Mouse (Mus musculus): ENCODE results near the gene Pkd1. TPM values are rescaled to one million over a fixed set of nuclear protein-coding genes. Genes with fewer than 3 reads are reported as not detected.

Gene Pkd1
- 18.9 TPM for polyA plus RNA-seq (2017; shearing (Covaris generic))

DNA sequence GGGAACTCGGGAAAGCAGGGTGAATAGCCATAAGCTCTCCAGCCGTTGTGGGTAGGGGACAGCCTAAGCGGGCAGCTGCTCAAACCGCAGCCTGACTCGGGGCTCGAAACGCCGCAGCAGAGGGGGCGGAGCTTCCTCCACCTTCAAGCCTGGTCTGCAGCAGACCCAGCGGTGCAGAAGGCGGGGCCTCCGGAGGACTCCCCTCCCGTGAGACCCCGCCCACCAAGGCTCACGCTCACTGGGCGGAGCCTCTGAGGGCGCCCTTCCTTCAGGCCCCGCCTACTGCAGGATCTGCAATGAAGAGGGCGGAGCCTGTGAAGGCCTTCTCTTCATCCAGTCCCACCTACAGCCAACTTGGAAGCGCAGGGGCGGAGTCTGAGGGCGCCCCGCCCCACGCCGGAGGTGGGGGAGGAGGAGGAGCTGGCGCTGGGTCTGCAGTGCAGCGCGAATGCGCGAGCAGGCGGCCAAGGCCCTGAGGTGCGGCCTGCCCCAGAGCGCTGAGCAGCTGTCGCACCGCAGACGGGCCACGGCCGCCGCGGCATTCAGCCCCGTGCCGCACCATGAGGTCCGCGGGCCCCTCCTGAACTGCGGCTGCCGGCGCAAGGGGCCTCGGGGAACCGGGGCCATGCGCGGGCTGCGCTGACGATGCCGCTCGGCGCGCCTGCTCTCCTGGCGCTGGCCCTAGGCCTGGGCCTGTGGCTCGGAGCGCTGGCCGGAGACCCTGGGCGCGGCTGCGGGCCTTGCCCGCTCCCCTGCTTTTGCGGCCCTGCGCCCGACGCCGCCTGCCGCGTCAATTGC is at the start of gene Pkd1:
Gene Pkd1, plus strand, starts transcription at position 217 of the 798 bp plus-strand sequence.

DNA sequence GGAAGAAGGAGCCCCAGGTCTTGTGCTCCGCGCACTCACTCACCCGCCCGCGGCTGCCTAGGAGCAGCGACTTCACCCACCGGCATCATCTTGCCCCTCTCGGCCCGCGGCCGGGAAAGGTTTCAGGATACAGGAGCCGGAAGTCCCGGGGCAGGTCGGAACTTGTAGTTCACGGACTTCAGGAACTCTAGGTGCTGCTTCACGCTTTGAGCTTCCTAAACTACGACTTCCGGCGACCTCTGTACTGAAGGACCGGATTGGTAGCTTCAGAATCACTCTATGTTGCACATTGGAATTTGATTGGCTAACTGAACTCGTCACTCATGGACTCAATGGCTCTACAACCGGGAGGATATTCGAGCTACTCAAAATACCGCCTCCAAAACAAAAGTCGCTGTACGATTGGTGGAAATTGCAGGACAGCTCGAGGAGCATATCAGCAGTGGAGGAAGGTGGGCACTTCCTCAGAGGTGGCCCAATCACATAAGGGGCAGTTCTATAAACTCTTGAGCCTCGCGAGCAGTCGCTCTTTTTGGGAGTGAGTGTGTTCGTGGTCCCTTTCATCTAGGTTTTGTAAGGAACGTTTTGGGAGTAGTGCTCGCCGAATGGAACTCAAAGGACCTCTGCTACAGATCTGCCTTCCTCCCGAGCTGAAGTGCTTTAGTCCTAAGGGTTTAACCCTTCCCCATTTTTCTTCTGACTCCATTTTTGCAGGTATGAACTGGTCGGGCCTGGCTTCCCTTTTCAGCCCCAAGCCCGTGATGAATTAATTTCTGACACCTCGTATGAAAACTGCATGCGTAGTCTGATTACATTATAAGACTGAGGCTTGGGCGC is 21.7 kb upstream of the Pkd1 start, which contains the start of gene Traf7:
Gene Traf7, minus strand, starts transcription at position 216 of the 837 bp plus-strand sequence.

DNA sequence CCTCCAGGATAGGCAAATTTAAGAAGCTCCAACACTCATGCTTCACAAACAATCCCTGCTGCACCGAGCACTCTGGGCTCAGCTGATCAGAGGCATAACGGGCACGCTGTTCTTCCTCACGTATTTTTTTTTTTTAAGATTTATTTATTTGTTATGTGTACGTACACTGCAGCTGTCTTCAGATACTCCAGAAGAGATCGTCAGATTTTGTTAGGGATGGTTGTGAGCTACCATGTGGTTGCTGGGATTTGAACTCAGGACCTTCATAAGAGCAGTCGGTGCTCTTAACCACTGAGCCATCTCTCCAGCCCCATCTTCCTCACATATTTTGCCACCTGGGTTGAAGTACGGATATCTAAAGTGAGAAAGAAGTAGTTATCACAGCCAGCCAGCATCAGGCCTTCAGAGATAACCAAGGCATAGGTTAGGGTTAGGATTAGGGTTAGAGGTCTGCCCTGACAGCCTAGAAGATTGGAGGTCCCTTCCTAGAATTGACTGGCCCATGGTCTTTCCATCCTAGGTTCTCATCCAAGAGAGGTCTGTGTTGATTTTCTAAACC is 15.4 kb upstream of the Pkd1 start, which contains the start of gene Rab26:
Gene Rab26, minus strand, starts transcription at position 51 of the 559 bp plus-strand sequence.

DNA sequence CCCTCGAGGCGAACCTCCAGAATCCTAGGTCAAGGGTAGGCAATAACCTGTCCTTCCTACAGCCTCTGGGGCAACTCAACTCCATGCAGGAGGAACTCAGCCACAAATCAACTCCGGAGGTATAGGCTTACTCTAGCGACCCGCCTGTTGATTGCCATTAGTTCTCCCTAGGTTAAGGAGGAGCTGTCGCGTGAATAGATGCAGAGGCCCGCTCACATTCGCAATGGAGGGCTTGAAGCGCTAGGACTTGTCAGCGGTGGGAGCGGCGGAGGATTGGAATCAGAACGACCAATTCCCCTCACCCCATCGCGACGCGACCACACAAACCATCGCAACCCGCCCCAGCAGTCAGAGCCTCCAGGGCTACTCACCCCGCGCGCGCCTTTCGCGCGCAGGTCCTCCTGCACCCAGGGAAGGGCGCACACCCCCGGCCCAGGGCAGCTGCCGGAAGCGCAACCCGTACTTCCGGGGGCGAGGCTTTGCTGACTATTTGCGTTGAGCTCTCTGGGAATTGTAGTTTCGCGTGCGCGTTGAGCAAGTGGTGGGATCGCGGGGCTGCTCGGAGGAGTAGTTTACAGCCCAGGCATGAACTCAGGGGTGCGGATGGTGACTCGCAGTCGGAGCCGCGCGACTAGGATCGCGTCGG is 82.7 kb downstream of the Pkd1 start, which contains the start of the genes Tsc2 and Nthl1:
Gene Tsc2, minus strand, starts transcription at position 464 of the 646 bp plus-strand sequence.
Gene Nthl1, plus strand, starts transcription at position 514 of the 646 bp plus-strand sequence.

Other genes with a start within 250 kb of the Pkd1 start
- gene Abca17, start 198.8 kb upstream of the Pkd1 start, polyA plus RNA-seq (2017; shearing (Covaris generic)), result 0.21 TPM
- gene Abca3, start 197.9 kb upstream of the Pkd1 start, polyA plus RNA-seq (2017; shearing (Covaris generic)), result 41.1 TPM
- 205 TPM for gene Rnps1, start 135.3 kb upstream of the Pkd1 start, polyA plus RNA-seq (2017; shearing (Covaris generic))
- gene Eci1, start 123.2 kb upstream of the Pkd1 start, polyA plus RNA-seq (2017; shearing (Covaris generic)), result 78.7 TPM
- 4.9 TPM for gene Dnase1l2, start 106.7 kb upstream of the Pkd1 start, polyA plus RNA-seq (2017; shearing (Covaris generic))
- gene E4f1, start 79.5 kb upstream of the Pkd1 start, polyA plus RNA-seq (2017; shearing (Covaris generic)), result 58.6 TPM
- 2.4 TPM for gene Pgp, start 79.4 kb upstream of the Pkd1 start, polyA plus RNA-seq (2017; shearing (Covaris generic))
- not detected for gene Bricd5, start 76.0 kb upstream of the Pkd1 start, polyA plus RNA-seq (2017; shearing (Covaris generic))
- 30.8 TPM for gene Mlst8, start 70.8 kb upstream of the Pkd1 start, polyA plus RNA-seq (2017; shearing (Covaris generic))
- gene Caskin1, start 61.2 kb upstream of the Pkd1 start, polyA plus RNA-seq (2017; shearing (Covaris generic)), result 0.15 TPM
- 110 TPM for gene Traf7, start 21.9 kb upstream of the Pkd1 start, polyA plus RNA-seq (2017; shearing (Covaris generic))
- 5.0 TPM for gene Rab26, start 15.6 kb upstream of the Pkd1 start, polyA plus RNA-seq (2017; shearing (Covaris generic))
- 52.7 TPM for gene Tsc2, start 82.8 kb downstream of the Pkd1 start, polyA plus RNA-seq (2017; shearing (Covaris generic))
- 6.2 TPM for gene Nthl1, start 82.8 kb downstream of the Pkd1 start, polyA plus RNA-seq (2017; shearing (Covaris generic))
- not detected for gene Slc9a3r2, start 100.5 kb downstream of the Pkd1 start, polyA plus RNA-seq (2017; shearing (Covaris generic))
- not detected for gene Npw, start 108.6 kb downstream of the Pkd1 start, polyA plus RNA-seq (2017; shearing (Covaris generic))
- 2.3 TPM for gene Zfp598, start 119.9 kb downstream of the Pkd1 start, polyA plus RNA-seq (2017; shearing (Covaris generic))
- gene Syngr3, start 140.1 kb downstream of the Pkd1 start, polyA plus RNA-seq (2017; shearing (Covaris generic)), result 0.40 TPM
- 7.7 TPM for gene Gfer, start 146.3 kb downstream of the Pkd1 start, polyA plus RNA-seq (2017; shearing (Covaris generic))
- 1.7 TPM for gene Noxo1, start 146.4 kb downstream of the Pkd1 start, polyA plus RNA-seq (2017; shearing (Covaris generic))
- gene Tbl3, start 157.8 kb downstream of the Pkd1 start, polyA plus RNA-seq (2017; shearing (Covaris generic)), result 71.9 TPM
- not detected for gene Rnf151, start 168.2 kb downstream of the Pkd1 start, polyA plus RNA-seq (2017; shearing (Covaris generic))
- 660 TPM for gene Rps2, start 168.3 kb downstream of the Pkd1 start, polyA plus RNA-seq (2017; shearing (Covaris generic))
- gene Ndufb10, start 174.6 kb downstream of the Pkd1 start, polyA plus RNA-seq (2017; shearing (Covaris generic)), result 257 TPM
- gene Rpl3l, start 178.0 kb downstream of the Pkd1 start, polyA plus RNA-seq (2017; shearing (Covaris generic)), result not detected
- gene Msrb1, start 186.8 kb downstream of the Pkd1 start, polyA plus RNA-seq (2017; shearing (Covaris generic)), result 20.9 TPM
- gene Hs3st6, start 203.2 kb downstream of the Pkd1 start, polyA plus RNA-seq (2017; shearing (Covaris generic)), result not detected

Measured in CD4-positive, CD25-positive, alpha-beta regulatory T cell, adult 9 weeks (primary cell).